Mouse (Mus musculus): Measurements from ENCODE around the gene Tmem35b.

DNA sequence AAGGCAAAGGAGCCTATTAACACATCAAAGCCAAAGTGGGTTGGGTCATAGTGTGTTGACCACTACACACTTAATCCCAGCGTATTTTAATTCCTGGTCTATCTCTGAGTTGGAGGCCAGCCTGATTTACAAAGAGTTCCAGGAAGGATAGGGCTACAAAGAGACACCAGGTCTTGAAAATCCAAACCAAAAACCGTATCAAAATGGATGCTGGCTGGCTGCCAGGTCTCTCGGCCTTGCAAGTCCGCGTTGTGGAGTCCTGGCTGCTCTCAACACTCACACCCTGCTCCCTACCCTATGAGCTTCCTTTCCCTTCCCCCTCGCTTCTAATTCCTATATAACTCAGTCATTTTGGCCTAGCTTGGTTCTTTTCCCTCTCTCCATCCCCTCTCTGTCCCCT lies 15.0 kb downstream of the Tmem35b start:
- TF ChIP-seq CTCF (IDR thresholded peaks at IDR 0.05) (no peak), EP300 (IDR thresholded peaks at IDR 0.05) (no peak)
